Mouse (Mus musculus) adrenal gland, adult 10 weeks (tissue): ENCODE results near the gene Eftud2. TPM values are rescaled to one million over a fixed set of nuclear protein-coding genes. Genes with fewer than 3 reads are reported as not detected.

Experiments
- polyA plus RNA-seq: library from polyadenylated mRNA; stranded (reverse); fragments of 350-450 nt; fragmentation: Illumina TruSeq; extraction: RNeasy Lipid Tissue Mini Kit (QIAGEN cat#74804); gene quantifications from one replicate; pipeline ENCODE4 v1.2.3, GENCODE M21; 2014; ENCODE audit warnings: low read depth, low replicate concordance

Eftud2 gene
- polyA plus RNA-seq = 36.6 TPM

GRCm38 (mm10) chr11:102880585-102881313 is at the start of gene Eftud2, which contains the start of gene Ccdc103:
TSS of gene Eftud2 (minus strand) at chr11:102880985.
TSS of gene Ccdc103 (plus strand) at chr11:102881204.

GRCm38 (mm10) chr11:102924557-102925350 is 44.0 kb upstream of the Eftud2 start, which contains the start of gene Kif18b:
TSS of gene Kif18b (minus strand) at chr11:102925124.

GRCm38 (mm10) chr11:102900763-102901162 is 20.0 kb upstream of the Eftud2 start, which contains the start of gene Gfap:
TSS of gene Gfap (minus strand) at chr11:102900912.

DNA sequence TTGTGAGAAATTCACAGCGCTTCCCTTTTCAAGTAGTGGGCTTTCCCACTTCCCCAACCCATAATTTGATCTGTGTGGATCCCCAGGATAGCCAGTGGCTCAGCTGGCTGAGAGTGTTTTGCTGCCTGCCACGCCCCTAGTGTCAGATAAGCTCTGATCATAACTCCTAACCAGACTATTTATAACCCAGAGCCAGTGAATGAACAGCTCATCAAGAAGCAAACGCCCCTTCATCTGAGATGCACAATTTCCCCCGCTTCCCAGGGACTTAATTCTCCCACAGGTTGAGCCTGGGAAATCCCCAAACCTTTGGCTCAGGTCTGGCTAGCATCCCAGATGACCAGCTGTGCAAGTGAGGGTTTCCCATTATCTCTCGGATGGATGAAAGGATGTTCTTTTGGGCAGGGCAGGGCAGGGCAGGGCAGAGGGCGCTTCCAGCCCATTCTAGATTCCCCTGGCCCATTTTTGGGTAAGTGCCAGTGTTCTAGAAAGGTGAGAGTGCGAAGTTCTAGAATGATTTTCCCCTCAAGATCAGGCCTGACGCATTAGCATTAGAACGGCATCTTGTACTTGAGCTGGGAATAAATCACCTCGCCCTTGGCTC is 3.9 kb upstream of the Eftud2 start, which contains the start of gene Fam187a:
Fam187a (plus strand) TSS at position 554 of the 604 bp plus-strand sequence.

GRCm38 (mm10) chr11:102835549-102835948 is 45.2 kb downstream of the Eftud2 start, which contains the start of gene Higd1b:
TSS of gene Higd1b (plus strand) at chr11:102835849.

DNA sequence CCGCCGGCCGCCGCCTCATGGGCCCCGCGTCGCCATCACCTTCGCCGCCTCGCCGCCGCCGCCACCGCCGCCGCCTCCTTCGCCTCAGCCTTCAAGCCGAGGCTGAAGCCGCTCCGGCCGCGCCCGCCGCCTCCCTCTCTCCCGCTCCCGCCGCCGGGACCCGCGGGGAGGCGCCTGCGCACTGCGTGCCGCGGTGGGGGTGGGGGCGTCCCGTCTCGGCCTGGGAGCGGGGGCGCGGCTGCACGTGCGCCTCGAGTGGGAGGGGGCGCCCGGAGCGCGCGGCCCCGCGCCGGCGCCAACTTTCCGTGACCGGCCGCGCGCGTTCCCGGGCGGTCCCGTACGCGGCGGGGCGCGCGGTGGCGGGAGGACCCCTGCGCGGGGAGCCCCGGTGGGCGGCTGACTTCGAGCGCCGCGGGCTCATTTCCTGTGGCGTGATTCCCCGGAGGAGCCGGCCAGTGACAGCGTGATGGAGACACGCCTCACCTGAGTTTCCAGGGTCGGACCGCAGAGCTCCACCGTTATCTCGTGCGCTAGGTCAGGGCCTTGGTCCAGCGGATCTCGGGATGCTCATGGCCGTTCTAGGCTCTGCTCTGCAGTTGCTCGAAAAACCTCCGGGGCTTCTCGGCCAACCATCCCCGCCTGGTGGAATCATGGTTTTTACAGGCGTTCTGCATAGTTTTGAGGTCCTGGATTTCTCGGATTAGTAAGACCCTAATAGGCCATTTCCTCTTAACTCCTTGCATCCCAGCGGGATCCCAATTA is 61.6 kb downstream of the Eftud2 start, which contains the start of gene Gjc1:
Gjc1 (minus strand) TSS at position 680 of the 762 bp plus-strand sequence.

Other genes starting within 250 kb of the Eftud2 start
- gene Meioc, start 217.3 kb downstream of the Eftud2 start, polyA plus RNA-seq = not detected
- 56.8 TPM for gene Ccdc43, start 183.2 kb downstream of the Eftud2 start, polyA plus RNA-seq
- gene Adam11, start 119.5 kb downstream of the Eftud2 start, polyA plus RNA-seq = not detected
- 14.8 TPM for gene Gjc1, start 61.3 kb downstream of the Eftud2 start, polyA plus RNA-seq
- gene Higd1b, start 45.1 kb downstream of the Eftud2 start, polyA plus RNA-seq = not detected
- gene Ccdc103, start 219 bp upstream of the Eftud2 start, polyA plus RNA-seq = 0.41 TPM
- not detected for gene Fam187a, start 4.2 kb upstream of the Eftud2 start, polyA plus RNA-seq
- gene Gfap, start 19.9 kb upstream of the Eftud2 start, polyA plus RNA-seq = 0.76 TPM
- not detected for gene Kif18b, start 44.1 kb upstream of the Eftud2 start, polyA plus RNA-seq
- 0.41 TPM for gene C1ql1, start 65.7 kb upstream of the Eftud2 start, polyA plus RNA-seq
- 18.6 TPM for gene Nmt1, start 147.2 kb upstream of the Eftud2 start, polyA plus RNA-seq
- gene Dcakd, start 147.3 kb upstream of the Eftud2 start, polyA plus RNA-seq = 20.1 TPM
- gene Plcd3, start 220.7 kb upstream of the Eftud2 start, polyA plus RNA-seq = not detected
- gene Acbd4, start 220.7 kb upstream of the Eftud2 start, polyA plus RNA-seq = 7.2 TPM
- gene Hexim1, start 235.2 kb upstream of the Eftud2 start, polyA plus RNA-seq = 73.2 TPM